Mouse (Mus musculus) MEL (cell line): Measurements from ENCODE around the gene Psenen. TPM values are rescaled to one million over a fixed set of nuclear protein-coding genes. Genes with fewer than 3 reads are reported as not detected.
A peak's percentile ranks its signal among the peaks of the same experiment; 100 is the strongest.

Experiments
- DNase-seq: peaks from one replicate; pipeline ENCODE4 v3.0.0; 2011; ENCODE audit warnings: low read depth, low spot score
- H3K27ac ChIP-seq: 2 replicates; pipeline ENCODE4 v1.5.1; 2012; ENCODE audit warnings: low read depth, mild to moderate bottlenecking, control low read depth, low read length, moderate library complexity; ENCODE audit not compliant: control insufficient read depth
- H3K27me3 ChIP-seq, 2 experiments: fragments of 150-350 bp in 1 of 2; sonication (generic) in 1 of 2; 2 replicates each; pipeline ENCODE4 v1.6.1; 2012; ENCODE audit warnings: low read length in 2 of 2, mild to moderate bottlenecking in 2 of 2, improper control_type of control experiment in 1 of 2, moderate library complexity in 1 of 2; ENCODE audit not compliant: insufficient read depth in 2 of 2, control insufficient read depth in 1 of 2
- H3K36me3 ChIP-seq, 2 experiments: 2 replicates each; pipeline ENCODE4 v1.6.1; 2012 to 2014; ENCODE audit warnings: low read length in 2 of 2, improper control_type of control experiment in 1 of 2, inconsistent platforms in 1 of 2, mild to moderate bottlenecking in 1 of 2; ENCODE audit not compliant: insufficient read depth in 2 of 2, control insufficient read depth in 1 of 2
- H3K4me1 ChIP-seq, 2 experiments: fragments of 150-350 bp in 1 of 2; sonication (generic) in 1 of 2; 2 replicates each; pipeline ENCODE4 v1.6.1; 2012; ENCODE audit warnings: low read length in 2 of 2, improper control_type of control experiment in 1 of 2, mild to moderate bottlenecking in 1 of 2; ENCODE audit not compliant: insufficient read depth in 2 of 2, control insufficient read depth in 1 of 2
- H3K4me3 ChIP-seq, 2 experiments: fragments of 150-350 bp in 1 of 2; sonication (generic) in 1 of 2; 2 replicates each; pipeline ENCODE4 v1.5.1; 2012; ENCODE audit warnings: low read depth in 2 of 2, low read length in 2 of 2, mild to moderate bottlenecking in 2 of 2, moderate library complexity in 2 of 2, control low read depth in 1 of 2, improper control_type of control experiment in 1 of 2; ENCODE audit not compliant: control insufficient read depth in 1 of 2, insufficient read depth in 1 of 2
- H3K79me2 ChIP-seq: 2 replicates; pipeline ENCODE4 v1.6.1; 2012; ENCODE audit warnings: mild to moderate bottlenecking, low read length, moderate library complexity; ENCODE audit not compliant: control insufficient read depth, poor library complexity, insufficient read depth
- H3K9ac ChIP-seq: 2 replicates; pipeline ENCODE4 v1.6.1; 2012; ENCODE audit warnings: low read depth, mild to moderate bottlenecking, control low read depth, low read length, moderate library complexity; ENCODE audit not compliant: control insufficient read depth, poor library complexity, severe bottlenecking
- H3K9me3 ChIP-seq: fragments of 150-350 bp; sonication (generic); replicated peaks from 2 replicates; pipeline ENCODE4 v1.6.1; 2012; ENCODE audit warnings: mild to moderate bottlenecking, low read length, improper control_type of control experiment, moderate library complexity; ENCODE audit not compliant: insufficient read depth
- BHLHE40 ChIP-seq: IDR thresholded peaks from 2 replicates; pipeline ENCODE4 v1.6.1; 2012; ENCODE audit warnings: low read depth, mild to moderate bottlenecking, inconsistent platforms, low read length, improper control_type of control experiment, borderline replicate concordance
- CHD2 ChIP-seq: IDR thresholded peaks from 2 replicates; pipeline ENCODE4 v1.6.1; 2011; ENCODE audit warnings: low read length, improper control_type of control experiment
- ELF1 ChIP-seq: IDR thresholded peaks from 2 replicates; pipeline ENCODE4 v1.6.1; 2014; ENCODE audit warnings: low read depth, mild to moderate bottlenecking, inconsistent platforms, low read length, improper control_type of control experiment, moderate library complexity
- EP300 ChIP-seq, 2 experiments: IDR thresholded peaks; 2 replicates each; pipeline ENCODE4 v1.6.1; 2011; ENCODE audit warnings: improper control_type of control experiment in 2 of 2, low read length in 2 of 2, low read depth in 1 of 2, mild to moderate bottlenecking in 1 of 2
- GATA1 ChIP-seq: IDR thresholded peaks from 2 replicates; pipeline ENCODE4 v1.6.1; 2011; ENCODE audit warnings: low read depth, low read length, improper control_type of control experiment
- HCFC1 ChIP-seq: IDR thresholded peaks from 2 replicates; pipeline ENCODE4 v1.6.1; 2012; ENCODE audit warnings: low read depth, mild to moderate bottlenecking, inconsistent platforms, low read length, improper control_type of control experiment, moderate library complexity
- MAFK ChIP-seq: IDR thresholded peaks from 2 replicates; pipeline ENCODE4 v1.6.1; 2011; ENCODE audit warnings: low read depth, mild to moderate bottlenecking, low read length, improper control_type of control experiment, borderline replicate concordance
- MAX ChIP-seq: IDR thresholded peaks from 2 replicates; pipeline ENCODE4 v1.6.1; 2011; ENCODE audit warnings: low read length, improper control_type of control experiment
- MEF2A ChIP-seq: IDR thresholded peaks from 2 replicates; pipeline ENCODE4 v1.6.1; 2014; ENCODE audit warnings: low read depth, mild to moderate bottlenecking, inconsistent platforms, low read length, improper control_type of control experiment; ENCODE audit not compliant: poor library complexity, insufficient replicate concordance, severe bottlenecking; ENCODE audit errors: extremely low read depth
- MXI1 ChIP-seq: IDR thresholded peaks from 2 replicates; pipeline ENCODE4 v1.6.1; 2011; ENCODE audit warnings: mild to moderate bottlenecking, low read depth, low read length, improper control_type of control experiment
- MYB ChIP-seq: IDR thresholded peaks from 2 replicates; pipeline ENCODE4 v1.6.1; 2011; ENCODE audit warnings: mild to moderate bottlenecking, low read depth, low read length, improper control_type of control experiment
- NELFE ChIP-seq: IDR thresholded peaks from 2 replicates; pipeline ENCODE4 v1.6.1; 2011; ENCODE audit warnings: low read depth, low read length, improper control_type of control experiment
- RAD21 ChIP-seq: IDR thresholded peaks from 2 replicates; pipeline ENCODE4 v1.6.1; 2011; ENCODE audit warnings: mild to moderate bottlenecking, low read depth, low read length, improper control_type of control experiment
- SMC3 ChIP-seq: IDR thresholded peaks from 2 replicates; pipeline ENCODE4 v1.6.1; 2011; ENCODE audit warnings: low read depth, low read length, improper control_type of control experiment
- TAL1 ChIP-seq: IDR thresholded peaks from 2 replicates; pipeline ENCODE4 v1.6.1; 2012; ENCODE audit warnings: mild to moderate bottlenecking, inconsistent platforms, low read length, moderate library complexity, mixed read lengths
- TCF12 ChIP-seq: IDR thresholded peaks from 2 replicates; pipeline ENCODE4 v1.6.1; 2014; ENCODE audit warnings: low read depth, mild to moderate bottlenecking, inconsistent platforms, low read length, improper control_type of control experiment, moderate library complexity
- UBTF ChIP-seq: IDR thresholded peaks from 2 replicates; pipeline ENCODE4 v1.6.1; 2012; ENCODE audit warnings: low read depth, mild to moderate bottlenecking, inconsistent platforms, low read length, improper control_type of control experiment, moderate library complexity, borderline replicate concordance; ENCODE audit not compliant: insufficient read depth
- USF1 ChIP-seq: IDR thresholded peaks from 2 replicates; pipeline ENCODE4 v1.6.1; 2014; ENCODE audit warnings: low read depth, mild to moderate bottlenecking, inconsistent platforms, low read length, improper control_type of control experiment, moderate library complexity
- ZC3H11A ChIP-seq: IDR thresholded peaks from 2 replicates; pipeline ENCODE4 v1.6.1; 2012; ENCODE audit warnings: low read depth, mild to moderate bottlenecking, inconsistent platforms, low read length, improper control_type of control experiment
- ZKSCAN1 ChIP-seq: IDR thresholded peaks from 2 replicates; pipeline ENCODE4 v1.6.1; 2012; ENCODE audit warnings: low read depth, mild to moderate bottlenecking, inconsistent platforms, low read length, improper control_type of control experiment, moderate library complexity
- ZMIZ1 ChIP-seq: IDR thresholded peaks from 2 replicates; pipeline ENCODE4 v1.6.1; 2012; ENCODE audit warnings: low read depth, mild to moderate bottlenecking, inconsistent platforms, low read length, improper control_type of control experiment, moderate library complexity
- polyA plus RNA-seq, 2 experiments: library from polyadenylated mRNA; stranded (reverse) in 1 of 2; unstranded in 1 of 2; fragments of >175 nt in 1 of 2; fragments of >200 nt in 1 of 2; gene quantifications; 2 replicates each; pipeline versions ENCODE4 v1.2.1 to v1.2.4; 2012; ENCODE audit warnings: low replicate concordance in 2 of 2, low read depth in 1 of 2; ENCODE audit not compliant: insufficient read length in 2 of 2, insufficient read depth in 1 of 2, missing spikeins in 1 of 2
- total RNA-seq: library from RNA; depleted of rRNA; stranded (reverse); fragments of 300-350 nt; gene quantifications from 2 replicates; pipeline ENCODE4 v1.2.3, GENCODE M21; 2012

Gene Psenen
- total and polyA plus RNA-seq, 3 experiments, result 60.8 to 157 TPM; not detected in 1

DNA sequence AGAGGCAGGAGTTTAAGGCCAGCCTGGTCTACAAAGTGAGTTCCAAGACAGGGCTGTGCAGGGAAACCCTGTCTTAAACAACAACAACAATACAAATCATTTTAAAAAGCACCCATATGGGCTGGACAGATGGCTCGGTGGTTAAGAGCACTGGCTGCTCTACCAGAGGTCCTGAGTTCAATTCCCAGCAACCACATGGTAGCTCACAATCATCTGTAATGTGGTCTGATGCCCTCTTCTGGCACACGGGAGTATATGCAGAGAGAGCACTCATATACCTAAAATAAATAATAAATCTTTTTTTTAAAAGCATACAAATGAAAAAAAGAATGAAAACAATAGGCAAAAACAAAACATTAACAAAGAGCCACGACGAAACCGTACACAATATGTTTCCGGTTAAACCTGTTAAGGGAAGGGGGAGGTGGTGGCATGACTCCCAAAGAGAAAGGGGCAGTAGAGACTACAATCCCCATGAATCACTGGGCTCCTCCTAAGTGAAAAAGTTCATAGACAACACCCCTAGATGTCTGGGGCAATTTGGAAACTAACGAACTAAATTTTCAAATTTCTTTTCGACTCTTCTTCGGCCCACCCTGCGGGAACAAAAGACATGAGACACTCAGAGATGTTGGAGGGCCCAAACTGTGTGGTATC is 11.9 kb downstream of the Psenen start (continued):
- TF ChIP-seq MEF2A (no peak), MXI1 (peak; percentile 53), BHLHE40 (no peak), CHD2 (no peak), HCFC1 (peak; percentile 91), TAL1 (no peak), SMC3 (peak; percentile 26; the same call in 1 of the 2 replicates), MAFK (no peak), ELF1 (0 out of 2 replicates have a peak, but pooled peaks have one; percentile 4), MYB (no peak), GATA1 (no peak), TCF12 (0 out of 2 replicates have a peak, but pooled peaks have one; percentile 12), UBTF (no peak), MAX (peak; percentile 64)

- DNase-seq, result no peak
- Histone ChIP-seq H3K9ac (no peak overlapping the region), H3K4me3 (no peak overlapping the region), H3K36me3 (peaks cover 0 to 8% of the 10 kb centered on the region in 2 experiments; a peak in 3 of 4 replicates), H3K4me1 (peaks cover 0 to 8% of the 10 kb centered on the region in 2 experiments; a peak in 1 of 4 replicates), H3K9me3 (no peaks in the 10 kb centered on the region), H3K79me2 (peaks cover 2% of the 10 kb centered on the region; the same call in 1 of the 2 replicates), H3K27ac (no peak overlapping the region), H3K27me3 (no peaks in the 10 kb centered on the region)
- no peak for TF ChIP-seq MAFK
- TF ChIP-seq RAD21, result no peak
- TF ChIP-seq USF1, result no peak
- no peak for TF ChIP-seq ZMIZ1
- TF ChIP-seq TCF12, result no peak
- no peak for TF ChIP-seq BHLHE40
- TF ChIP-seq ZKSCAN1, result no peak
- TF ChIP-seq EP300 (IDR thresholded peaks at IDR 0.05; ENCODE audit: low read depth in 1 of 2, low read length in 2 of 2), result no peak
- TF ChIP-seq ZC3H11A, result no peak
- no peak for TF ChIP-seq NELFE
These were observed 12.8 kb downstream of the Psenen start for GRCm38 (mm10) chr7:30550603-30551002.
